10 mouse cellular contexts compared by ENCODE assay signal in genomic region chr1:89750495-89750894, GRCm38 (mm10).
A peak's percentile ranks its signal among the peaks of the same experiment; 100 is the strongest.
DNase-seq lines count a peak whose midpoint lies in the region; ATAC-seq and TF ChIP-seq lines count a peak whose summit lies in the region.
"Had no signal": no experiment of that assay in that cellular context is flagged by ENCODE, and none has a peak within 500 bp of the region (broad histone marks: within the 10 kb centered on the region; RNA-seq: fewer than 3 reads in every experiment).

No protein-coding gene starts in this region.

- no peak for ATAC-seq in liver, postnatal 0 days
- ATAC-seq: activated CD4-positive, CD25-positive, alpha-beta regulatory T cell, adult 4 months had no signal

- no peak overlapping the region for H3K4me3 ChIP-seq in cerebellum, adult 2 months (replicated peaks; ENCODE audit: insufficient read depth, low read depth, low read length)
- H3K4me3 ChIP-seq in hindbrain, embryonic 10.5 days, result peak overlapping the region; percentile 38
- H3K4me3 ChIP-seq in thymus, adult 2 months (ENCODE audit: control insufficient read depth, insufficient read depth, low read length), result no peak overlapping the region
- no peak overlapping the region for H3K4me3 ChIP-seq in liver, postnatal 0 days (ENCODE audit: low read depth, low read length)
- H3K4me3 ChIP-seq: erythroblast, embryonic 14.5 days had no signal

- 32% methylated on average over 9 of the region's 9 CpGs for WGBS in cerebellum, adult 2 months
- 7% methylated on average over 9 of the region's 9 CpGs for WGBS in hindbrain, embryonic 10.5 days
- WGBS in thymus, adult 2 months, result 47% methylated on average over 9 of the region's 9 CpGs
- WGBS in liver, postnatal 0 days (ENCODE audit: insufficient replicate concordance), result 48% methylated on average over 9 of the region's 9 CpGs

- peaks cover 7% of the 10 kb centered on the region for H3K36me3 ChIP-seq in hindbrain, embryonic 10.5 days
- no peaks in the 10 kb centered on the region for H3K36me3 ChIP-seq in thymus, adult 2 months (ENCODE audit: control insufficient read depth, insufficient read depth, low read length)
- H3K36me3 ChIP-seq in liver, postnatal 0 days (replicated peaks; ENCODE audit: insufficient read depth, low read length), result no peaks in the 10 kb centered on the region

- TF ChIP-seq EP300 in liver, postnatal 0 days (IDR thresholded peaks at IDR 0.05; ENCODE audit: low read depth), result no peak

- no peak overlapping the region for H3K27ac ChIP-seq in cerebellum, adult 2 months (ENCODE audit: insufficient read depth, low read length)
- peak overlapping the region; percentile 64 for H3K27ac ChIP-seq in hindbrain, embryonic 10.5 days
- no peak overlapping the region for H3K27ac ChIP-seq in thymus, adult 2 months (ENCODE audit: control insufficient read depth, insufficient read depth, low read length)
- H3K27ac ChIP-seq in liver, postnatal 0 days (ENCODE audit: low read depth), result no peak overlapping the region

- H3K9me3 ChIP-seq in hindbrain, embryonic 10.5 days, result no peaks in the 10 kb centered on the region
- H3K9me3 ChIP-seq in liver, postnatal 0 days (ENCODE audit: low read length), result no peaks in the 10 kb centered on the region

- TF ChIP-seq POLR2A in cerebellum, adult 2 months (IDR thresholded peaks at IDR 0.05; ENCODE audit: borderline replicate concordance, insufficient read depth, low read length), result no peak
- no peak for TF ChIP-seq POLR2A in thymus, adult 2 months (IDR thresholded peaks at IDR 0.05; ENCODE audit: control insufficient read depth, extremely low read depth, insufficient read depth, low read length, poor library complexity)

- no peak overlapping the region for H3K9ac ChIP-seq in liver, postnatal 0 days (replicated peaks)

- no peak overlapping the region for H3K4me2 ChIP-seq in liver, postnatal 0 days (ENCODE audit: low read depth, low read length)

- peaks cover 14% of the 10 kb centered on the region for H3K4me1 ChIP-seq in cerebellum, adult 2 months (ENCODE audit: control insufficient read depth, insufficient read depth, low read length)
- peaks cover 33% of the 10 kb centered on the region for H3K4me1 ChIP-seq in hindbrain, embryonic 10.5 days (replicated peaks)
- no peaks in the 10 kb centered on the region for H3K4me1 ChIP-seq in thymus, adult 2 months (replicated peaks; ENCODE audit: control insufficient read depth, insufficient read depth, low read length)
- no peaks in the 10 kb centered on the region for H3K4me1 ChIP-seq in liver, postnatal 0 days (ENCODE audit: insufficient read depth)

- peak; percentile 29 to 31 for DNase-seq in cerebellum, postnatal 14 days
- DNase-seq in cerebellum, adult 2 months, result no peak
- peak; percentile 23 for DNase-seq in ES-CJ7 (ENCODE audit: low read depth, low spot score)
- DNase-seq in hindbrain, embryonic 10.5 days (ENCODE audit: low spot score), result peak; percentile 40
- peak; percentile 20 to 37 for DNase-seq in kidney, postnatal 4 days
- DNase-seq in thymus, adult 2 months, result no peak
- no peak for DNase-seq in liver, postnatal 0 days
- no peak for DNase-seq in right cerebral cortex, postnatal 14 days

- H3K27me3 ChIP-seq in cerebellum, adult 2 months (ENCODE audit: control insufficient read depth, insufficient read depth, low read length), result no peaks in the 10 kb centered on the region
- peaks cover 49% of the 10 kb centered on the region for H3K27me3 ChIP-seq in hindbrain, embryonic 10.5 days (ENCODE audit: insufficient read depth, poor library complexity, severe bottlenecking)
- H3K27me3 ChIP-seq in thymus, adult 2 months (ENCODE audit: control insufficient read depth, insufficient read depth, low read length), result no peaks in the 10 kb centered on the region
- H3K27me3 ChIP-seq in liver, postnatal 0 days (ENCODE audit: insufficient read depth, low read length), result no peaks in the 10 kb centered on the region

- TF ChIP-seq CTCF in cerebellum, adult 2 months (IDR thresholded peaks at IDR 0.05; ENCODE audit: borderline replicate concordance, insufficient read depth, low read depth, low read length), result no peak
- TF ChIP-seq CTCF in thymus, adult 2 months (IDR thresholded peaks at IDR 0.05; ENCODE audit: borderline replicate concordance, control insufficient read depth, extremely low read depth, insufficient read depth, low read length, poor library complexity), result no peak
- no peak for TF ChIP-seq CTCF in liver, postnatal 0 days (IDR thresholded peaks at IDR 0.05; ENCODE audit: low read depth)

Comparison
In these comparisons a context has a peak if more than half of its experiments do, and no peak if none do; other contexts are left out.
1. DNase-seq: peak in cerebellum, postnatal 14 days (2 of 2), ES-CJ7 (single experiment), hindbrain, embryonic 10.5 days (single experiment) and kidney, postnatal 4 days (2 of 2); none in cerebellum, adult 2 months (0 of 2), thymus, adult 2 months (single experiment), liver, postnatal 0 days (single experiment) and right cerebral cortex, postnatal 14 days (single experiment).